Mouse (Mus musculus): Measurements from ENCODE around the gene Atxn1. TPM values are rescaled to one million over a fixed set of nuclear protein-coding genes. Genes with fewer than 3 reads are reported as not detected.

Atxn1 gene
- polyA plus RNA-seq, 1 experiment from 2014 or later: 5.4 TPM

GRCm38 (mm10) chr13:45642913-45643312, 321.9 kb downstream of the Atxn1 start:
- no peak overlapping the region for H3K4me3 ChIP-seq
- no peaks in the 10 kb centered on the region for H3K9me3 ChIP-seq
- WGBS: 72% methylated on average over 7 of the region's 7 CpGs
- peaks cover 12% of the 10 kb centered on the region; the same call in 1 of the 2 replicates for H3K4me1 ChIP-seq
- no peak overlapping the region for H3K9ac ChIP-seq
- H3K36me3 ChIP-seq: no peaks in the 10 kb centered on the region
- ATAC-seq (ENCODE audit: insufficient number of reproducible peaks, low FRiP score, low TSS enrichment, low read depth): no peak
- no peaks in the 10 kb centered on the region for H3K27me3 ChIP-seq
- no peak overlapping the region for H3K4me2 ChIP-seq
- H3K27ac ChIP-seq: no peak overlapping the region

DNA sequence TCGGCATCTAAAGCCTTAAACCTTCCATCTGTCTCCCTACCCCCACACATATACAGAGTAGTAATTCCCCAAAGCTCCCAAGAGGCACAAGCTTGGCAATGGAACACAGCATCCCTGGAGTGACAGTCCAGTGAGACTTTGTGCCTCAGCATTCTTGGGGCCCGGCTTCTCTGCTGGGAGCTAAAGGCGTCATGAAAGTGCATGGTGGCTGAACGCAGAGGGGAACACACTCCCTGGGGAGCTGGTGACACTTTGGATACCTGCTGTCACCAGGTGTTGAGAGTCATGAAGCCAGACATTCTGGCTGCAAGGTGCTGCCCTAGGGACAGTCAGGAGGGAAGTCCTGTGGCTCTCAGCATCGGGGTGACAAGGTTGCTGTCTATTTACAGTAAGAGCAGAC, 324.4 kb downstream of the Atxn1 start:
- no peak for ATAC-seq (ENCODE audit: insufficient number of reproducible peaks, low FRiP score, low TSS enrichment, low read depth)
- H3K9ac ChIP-seq: no peak overlapping the region
- H3K27me3 ChIP-seq: no peaks in the 10 kb centered on the region
- H3K27ac ChIP-seq: no peak overlapping the region
- no peaks in the 10 kb centered on the region for H3K36me3 ChIP-seq
- H3K4me3 ChIP-seq: no peak overlapping the region
- 64% methylated on average over 5 of the region's 5 CpGs for WGBS
- no peak overlapping the region for H3K4me2 ChIP-seq
- H3K4me1 ChIP-seq: peaks cover 12% of the 10 kb centered on the region; the same call in 1 of the 2 replicates
- H3K9me3 ChIP-seq: no peaks in the 10 kb centered on the region

DNA sequence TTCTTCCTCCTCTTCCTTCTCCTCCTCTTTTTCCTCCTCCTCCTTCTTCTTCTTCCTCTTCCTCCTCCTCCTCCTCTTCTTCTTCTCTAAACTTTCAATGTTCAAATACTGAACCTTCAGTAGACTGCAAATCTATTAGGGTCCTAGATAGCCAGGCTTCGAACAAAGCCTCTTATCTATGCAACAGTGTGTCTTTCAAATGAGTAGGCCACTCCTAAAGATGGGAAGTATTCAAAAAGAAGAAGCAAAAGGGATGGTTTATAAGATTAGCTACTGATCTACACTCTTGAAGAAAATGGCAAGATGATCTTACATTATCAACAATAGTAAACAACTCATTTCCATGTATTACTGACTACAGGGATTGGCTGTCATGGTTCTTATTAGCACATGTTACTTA, 326.5 kb downstream of the Atxn1 start:
- no peaks in the 10 kb centered on the region for H3K27me3 ChIP-seq
- H3K4me3 ChIP-seq: no peak overlapping the region
- H3K9ac ChIP-seq: no peak overlapping the region
- no peak for ATAC-seq (ENCODE audit: insufficient number of reproducible peaks, low FRiP score, low TSS enrichment, low read depth)
- H3K9me3 ChIP-seq: no peaks in the 10 kb centered on the region
- no peaks in the 10 kb centered on the region for H3K36me3 ChIP-seq
- peaks cover 2% of the 10 kb centered on the region; the same call in 1 of the 2 replicates for H3K4me1 ChIP-seq
- no peak overlapping the region for H3K27ac ChIP-seq
- H3K4me2 ChIP-seq: no peak overlapping the region
- WGBS: 82% methylated on average over 1 of the region's 1 CpGs

- H3K4me3 ChIP-seq: no peak overlapping the region
- no peak for ATAC-seq (ENCODE audit: insufficient number of reproducible peaks, low FRiP score, low TSS enrichment, low read depth)
- no peak overlapping the region for H3K4me2 ChIP-seq
- no peaks in the 10 kb centered on the region for H3K4me1 ChIP-seq
- WGBS: 45% methylated on average over 8 of the region's 8 CpGs
- H3K27me3 ChIP-seq: no peaks in the 10 kb centered on the region
- H3K9ac ChIP-seq: no peak overlapping the region
- no peaks in the 10 kb centered on the region for H3K36me3 ChIP-seq
- no peaks in the 10 kb centered on the region for H3K9me3 ChIP-seq
- no peak overlapping the region for H3K27ac ChIP-seq
Observed at GRCm38 (mm10) chr13:45637324-45637723, 327.5 kb downstream of the Atxn1 start.

DNA sequence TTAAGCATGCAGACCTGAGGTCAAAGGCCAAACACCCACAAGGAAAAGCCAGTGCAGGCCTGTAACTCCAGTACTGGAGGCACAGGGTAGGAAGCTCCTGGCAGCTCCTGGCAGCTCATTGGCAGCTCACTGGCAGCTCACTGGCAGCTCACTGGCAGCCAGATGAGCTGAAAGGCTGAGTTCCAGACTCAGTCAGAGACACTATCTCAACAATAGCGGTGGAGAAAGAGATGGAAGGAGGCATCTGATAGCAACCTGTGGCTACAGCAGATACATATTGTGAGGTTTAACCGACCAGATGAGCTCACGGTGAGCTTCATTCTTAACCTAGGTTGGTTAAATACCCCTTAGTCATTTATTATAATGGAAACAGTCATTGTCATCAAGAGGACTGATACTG, 328.4 kb downstream of the Atxn1 start:
- 78% methylated on average over 3 of the region's 3 CpGs for WGBS
- no peak overlapping the region for H3K9ac ChIP-seq

GRCm38 (mm10) chr13:45633918-45634317, 330.9 kb downstream of the Atxn1 start:
- Histone ChIP-seq H3K4me3 (no peak overlapping the region), H3K27ac (no peak overlapping the region), H3K4me1 (peaks cover 14% of the 10 kb centered on the region), H3K4me2 (no peak overlapping the region), H3K36me3 (no peaks in the 10 kb centered on the region), H3K9ac (no peak overlapping the region), H3K9me3 (no peaks in the 10 kb centered on the region), H3K27me3 (no peaks in the 10 kb centered on the region)
- no peak for ATAC-seq (ENCODE audit: insufficient number of reproducible peaks, low FRiP score, low TSS enrichment, low read depth)

More for the DNA sequence above, 328.4 kb downstream of the Atxn1 start:
- ATAC-seq (ENCODE audit: insufficient number of reproducible peaks, low FRiP score, low TSS enrichment, low read depth): no peak
- Histone ChIP-seq H3K4me1 (peaks cover 1% of the 10 kb centered on the region; the same call in 1 of the 2 replicates), H3K9me3 (no peaks in the 10 kb centered on the region), H3K27me3 (no peaks in the 10 kb centered on the region), H3K36me3 (no peaks in the 10 kb centered on the region), H3K4me2 (no peak overlapping the region), H3K4me3 (no peak overlapping the region), H3K27ac (no peak overlapping the region)

DNA sequence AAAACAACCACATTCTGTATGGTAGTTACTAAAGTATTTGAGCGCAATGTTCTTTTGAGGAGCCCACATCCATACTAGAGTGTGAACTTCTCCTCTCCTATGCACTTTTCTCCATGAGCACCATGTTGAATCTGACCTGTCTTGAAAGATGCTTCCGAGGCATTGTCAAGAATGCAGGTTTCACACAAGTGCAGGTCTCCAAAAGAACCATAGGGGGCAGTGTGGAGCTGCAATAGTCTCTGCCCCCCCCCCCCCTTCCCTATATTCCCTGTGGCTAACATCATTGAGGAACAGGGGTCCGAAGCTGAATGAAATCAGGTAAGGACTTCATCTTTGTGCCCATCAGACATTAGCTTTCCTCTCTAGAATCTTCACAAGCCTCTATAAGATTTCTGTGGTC, 332.7 kb downstream of the Atxn1 start:
- Histone ChIP-seq H3K9ac (no peak overlapping the region), H3K4me1 (peaks cover 14% of the 10 kb centered on the region), H3K4me3 (no peak overlapping the region), H3K36me3 (no peaks in the 10 kb centered on the region), H3K9me3 (no peaks in the 10 kb centered on the region), H3K27ac (no peak overlapping the region), H3K4me2 (no peak overlapping the region), H3K27me3 (no peaks in the 10 kb centered on the region)
- ATAC-seq (ENCODE audit: insufficient number of reproducible peaks, low FRiP score, low TSS enrichment, low read depth): no peak
- 87% methylated on average over 3 of the region's 3 CpGs for WGBS

- WGBS: 43% methylated on average over 12 of the region's 12 CpGs
Observed at GRCm38 (mm10) chr13:45630518-45631290, 334.1 kb downstream of the Atxn1 start.

DNA sequence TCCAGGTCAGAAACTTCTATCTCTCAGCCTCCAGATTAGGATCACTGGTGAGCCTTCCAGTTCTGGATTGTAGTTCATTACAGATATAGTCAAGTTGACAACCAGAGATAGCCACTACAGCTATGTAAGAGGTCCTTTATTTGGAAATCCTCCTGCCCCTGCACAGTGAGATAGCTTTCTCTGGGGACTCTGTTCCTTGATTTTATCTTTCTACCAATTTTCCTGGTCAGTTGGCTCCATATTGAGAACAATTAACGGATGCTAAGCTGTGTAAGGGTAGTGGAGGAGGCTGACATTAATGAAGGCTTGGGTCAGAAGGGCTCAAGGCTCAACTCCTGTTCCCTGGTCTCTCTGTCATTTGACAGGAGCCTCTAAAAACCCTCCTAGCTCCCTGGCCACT, 335.1 kb downstream of the Atxn1 start:
- ATAC-seq (ENCODE audit: insufficient number of reproducible peaks, low FRiP score, low TSS enrichment, low read depth): no peak
- H3K9me3 ChIP-seq: no peaks in the 10 kb centered on the region
- no peak overlapping the region for H3K4me2 ChIP-seq
- no peak overlapping the region for H3K4me3 ChIP-seq
- 82% methylated on average over 1 of the region's 1 CpGs for WGBS
- H3K27ac ChIP-seq: no peak overlapping the region
- no peak overlapping the region for H3K9ac ChIP-seq
- H3K27me3 ChIP-seq: no peaks in the 10 kb centered on the region
- no peaks in the 10 kb centered on the region for H3K36me3 ChIP-seq
- peaks cover 14% of the 10 kb centered on the region for H3K4me1 ChIP-seq

More at GRCm38 (mm10) chr13:45630518-45631290, 334.1 kb downstream of the Atxn1 start:
- Histone ChIP-seq H3K36me3 (no peaks in the 10 kb centered on the region), H3K4me1 (peaks cover 14% of the 10 kb centered on the region), H3K27me3 (no peaks in the 10 kb centered on the region), H3K4me3 (no peak overlapping the region), H3K9ac (no peak overlapping the region), H3K27ac (no peak overlapping the region), H3K4me2 (no peak overlapping the region), H3K9me3 (no peaks in the 10 kb centered on the region)
- ATAC-seq (ENCODE audit: insufficient number of reproducible peaks, low FRiP score, low TSS enrichment, low read depth): no peak

- no peaks in the 10 kb centered on the region for H3K9me3 ChIP-seq
- ATAC-seq (ENCODE audit: insufficient number of reproducible peaks, low FRiP score, low TSS enrichment, low read depth): no peak
- no peak overlapping the region for H3K4me3 ChIP-seq
- no peaks in the 10 kb centered on the region for H3K27me3 ChIP-seq
- no peaks in the 10 kb centered on the region for H3K36me3 ChIP-seq
- H3K27ac ChIP-seq: no peak overlapping the region
- H3K4me2 ChIP-seq: no peak overlapping the region
- peaks cover 14% of the 10 kb centered on the region for H3K4me1 ChIP-seq
- 72% methylated on average over 8 of the region's 8 CpGs for WGBS
- no peak overlapping the region for H3K9ac ChIP-seq
Observed at GRCm38 (mm10) chr13:45628341-45628740, 336.5 kb downstream of the Atxn1 start.

DNA sequence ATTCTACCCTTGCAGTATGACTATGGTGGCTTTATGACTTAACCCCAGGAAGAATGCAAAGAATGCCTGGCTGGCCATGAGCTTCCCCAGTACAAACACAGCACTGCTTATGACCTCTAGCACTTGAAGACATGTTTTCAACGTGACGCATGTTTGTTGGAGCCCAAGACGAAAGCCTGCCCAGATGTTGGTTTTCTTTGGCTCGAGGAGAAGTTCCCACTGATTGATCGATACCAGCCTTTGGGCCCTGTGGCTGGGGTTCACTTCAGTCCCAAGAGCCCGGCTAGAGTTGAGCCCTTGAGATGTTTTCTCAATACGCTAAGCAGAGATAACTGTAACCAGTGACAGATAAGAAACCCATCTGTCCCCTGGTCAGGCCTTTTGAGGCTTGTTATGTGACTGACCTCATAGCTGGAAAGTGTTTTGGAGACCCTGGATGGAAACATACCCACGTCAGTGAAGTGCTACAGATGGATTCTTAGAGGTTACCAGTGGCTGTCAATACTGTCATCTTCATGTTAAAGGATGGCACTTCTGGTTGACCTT, 337.5 kb downstream of the Atxn1 start:
- no peak overlapping the region for H3K4me3 ChIP-seq
- H3K4me2 ChIP-seq: no peak overlapping the region
- WGBS: 54% methylated on average over 8 of the region's 8 CpGs
- H3K27me3 ChIP-seq: no peaks in the 10 kb centered on the region
- H3K4me1 ChIP-seq: peaks cover 14% of the 10 kb centered on the region
- H3K9me3 ChIP-seq: no peaks in the 10 kb centered on the region
- H3K27ac ChIP-seq: no peak overlapping the region
- H3K36me3 ChIP-seq: no peaks in the 10 kb centered on the region
- no peak for ATAC-seq (ENCODE audit: insufficient number of reproducible peaks, low FRiP score, low TSS enrichment, low read depth)
- H3K9ac ChIP-seq: no peak overlapping the region

GRCm38 (mm10) chr13:45625740-45626139, 339.1 kb downstream of the Atxn1 start:
- H3K36me3 ChIP-seq: no peaks in the 10 kb centered on the region

More at GRCm38 (mm10) chr13:45625740-45626139, 339.1 kb downstream of the Atxn1 start:
- H3K9me3 ChIP-seq: no peaks in the 10 kb centered on the region
- no peak for ATAC-seq (ENCODE audit: insufficient number of reproducible peaks, low FRiP score, low TSS enrichment, low read depth)
- no peaks in the 10 kb centered on the region for H3K27me3 ChIP-seq
- H3K4me2 ChIP-seq: no peak overlapping the region
- no peak overlapping the region for H3K9ac ChIP-seq
- H3K4me3 ChIP-seq: no peak overlapping the region
- H3K4me1 ChIP-seq: peaks cover 5% of the 10 kb centered on the region
- 91% methylated on average over 5 of the region's 5 CpGs for WGBS
- H3K27ac ChIP-seq: no peak overlapping the region

Measured in limb, embryonic 15.5 days (tissue).